Mouse (Mus musculus): ENCODE results near the gene Gm6592. TPM values are rescaled to one million over a fixed set of nuclear protein-coding genes. Genes with fewer than 3 reads are reported as not detected.

The Gm6592 gene
- total and polyA plus RNA-seq, 2 experiments = not detected

DNA sequence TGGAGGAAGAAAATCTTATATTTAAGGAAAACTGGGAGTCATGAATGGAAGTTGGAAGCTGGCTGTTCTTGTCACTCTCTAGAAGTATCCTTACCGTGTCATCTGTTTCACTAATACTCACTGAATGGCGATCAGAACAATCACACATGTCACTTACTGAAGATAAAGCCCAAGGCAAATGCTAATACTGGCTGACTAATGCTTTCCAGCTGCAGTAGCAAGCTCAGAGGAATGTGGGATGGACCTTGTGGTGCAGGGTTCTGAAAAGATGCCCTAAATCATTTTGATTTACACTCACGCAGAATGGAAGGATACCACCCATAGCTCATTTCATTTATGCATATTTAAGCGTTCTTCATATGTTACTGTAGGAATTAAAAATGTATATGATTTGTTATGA, 40.5 kb downstream of the Gm6592 start:
- no peak for TF ChIP-seq CTCF (IDR thresholded peaks at IDR 0.05; ENCODE audit: low read depth, low read length)
- no peak for TF ChIP-seq POLR2A (IDR thresholded peaks at IDR 0.05; ENCODE audit: extremely low read depth, insufficient read depth, low read length)
- Histone ChIP-seq H3K79me2 (ENCODE audit: control insufficient read depth, insufficient read depth, low read length) (no peaks in the 10 kb centered on the region), H3K36me3 (ENCODE audit: control insufficient read depth, insufficient read depth, low read length) (peaks cover 3% of the 10 kb centered on the region; the same call in 1 of the 2 replicates), H3K4me1 (ENCODE audit: control insufficient read depth, insufficient read depth, low read length) (no peaks in the 10 kb centered on the region), H3K27ac (replicated peaks; ENCODE audit: insufficient read depth, low read depth, low read length) (no peak overlapping the region), H3K4me3 (ENCODE audit: insufficient read depth, low read depth, low read length) (no peak overlapping the region), H3K9ac (ENCODE audit: low read depth, low read length) (no peak overlapping the region), H3K27me3 (ENCODE audit: control insufficient read depth, insufficient read depth, low read length) (no peaks in the 10 kb centered on the region)
- DNase-seq (ENCODE audit: extremely low read depth, low read depth, low spot score) = no peak
- 87% methylated on average over 4 of the region's 4 CpGs for WGBS

DNA sequence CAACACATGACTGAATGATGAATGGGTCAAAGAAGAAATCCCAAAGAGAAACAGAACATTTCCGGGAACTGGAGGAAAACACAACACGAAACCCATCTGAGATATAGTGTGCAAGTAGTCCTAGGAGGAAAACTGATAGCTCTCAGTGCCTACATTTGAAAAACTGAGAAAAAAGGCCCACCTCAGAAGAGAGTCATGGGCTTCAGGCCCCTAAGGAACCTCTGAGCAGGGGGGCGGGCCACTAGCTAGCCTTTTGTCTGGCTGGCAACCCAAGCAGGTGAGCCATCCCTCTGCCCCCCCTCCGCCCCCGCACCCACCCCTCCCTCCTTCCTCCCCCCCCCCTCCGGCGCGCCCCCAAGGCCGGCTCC, 48.2 kb downstream of the Gm6592 start:
- Histone ChIP-seq H3K9ac (ENCODE audit: low read depth, low read length) (peak overlapping the region; percentile 54; the same call in 1 of the 2 replicates), H3K27ac (replicated peaks; ENCODE audit: insufficient read depth, low read depth, low read length) (no peak overlapping the region), H3K4me1 (ENCODE audit: control insufficient read depth, insufficient read depth, low read length) (no peaks in the 10 kb centered on the region), H3K4me3 (ENCODE audit: insufficient read depth, low read depth, low read length) (peak overlapping the region; percentile 53; the same call in 1 of the 2 replicates), H3K27me3 (ENCODE audit: control insufficient read depth, insufficient read depth, low read length) (no peaks in the 10 kb centered on the region), H3K36me3 (ENCODE audit: control insufficient read depth, insufficient read depth, low read length) (peaks cover 3% of the 10 kb centered on the region; the same call in 1 of the 2 replicates), H3K79me2 (ENCODE audit: control insufficient read depth, insufficient read depth, low read length) (no peaks in the 10 kb centered on the region)
- WGBS = 16% methylated on average over 3 of the region's 9 CpGs
- peak; percentile 9 for DNase-seq (ENCODE audit: extremely low read depth, low read depth, low spot score)
- TF ChIP-seq POLR2A (IDR thresholded peaks at IDR 0.05; ENCODE audit: extremely low read depth, insufficient read depth, low read length) (no peak), CTCF (IDR thresholded peaks at IDR 0.05; ENCODE audit: low read depth, low read length) (no peak)

GRCm38 (mm10) chrX:8892343-8893155, 48.8 kb downstream of the Gm6592 start, which contains the start of gene B630019K06Rik:
Gene B630019K06Rik (plus strand): TSS chrX:8892382.
- Histone ChIP-seq H3K36me3 (ENCODE audit: control insufficient read depth, insufficient read depth, low read length) (peaks cover 3% of the 10 kb centered on the region; the same call in 1 of the 2 replicates), H3K4me1 (ENCODE audit: control insufficient read depth, insufficient read depth, low read length) (no peaks in the 10 kb centered on the region), H3K27me3 (ENCODE audit: control insufficient read depth, insufficient read depth, low read length) (no peaks in the 10 kb centered on the region), H3K4me3 (ENCODE audit: insufficient read depth, low read depth, low read length) (peak within 1 kb of the TSS; percentile 53), H3K27ac (replicated peaks; ENCODE audit: insufficient read depth, low read depth, low read length) (peak within 1 kb of the TSS; percentile 5; the same call in 1 of the 2 replicates), H3K79me2 (ENCODE audit: control insufficient read depth, insufficient read depth, low read length) (no peaks in the 10 kb centered on the region), H3K9ac (ENCODE audit: low read depth, low read length) (peak within 1 kb of the TSS; percentile 87)
- 2% methylated on average over 62 of the region's 95 CpGs for WGBS
- peak; percentile 36 for DNase-seq (ENCODE audit: extremely low read depth, low read depth, low spot score)
- TF ChIP-seq POLR2A (IDR thresholded peaks at IDR 0.05; ENCODE audit: extremely low read depth, insufficient read depth, low read length) = 0 out of 2 replicates have a peak, but pooled peaks have one; percentile 47
- TF ChIP-seq CTCF (IDR thresholded peaks at IDR 0.05; ENCODE audit: low read depth, low read length) = no peak

DNA sequence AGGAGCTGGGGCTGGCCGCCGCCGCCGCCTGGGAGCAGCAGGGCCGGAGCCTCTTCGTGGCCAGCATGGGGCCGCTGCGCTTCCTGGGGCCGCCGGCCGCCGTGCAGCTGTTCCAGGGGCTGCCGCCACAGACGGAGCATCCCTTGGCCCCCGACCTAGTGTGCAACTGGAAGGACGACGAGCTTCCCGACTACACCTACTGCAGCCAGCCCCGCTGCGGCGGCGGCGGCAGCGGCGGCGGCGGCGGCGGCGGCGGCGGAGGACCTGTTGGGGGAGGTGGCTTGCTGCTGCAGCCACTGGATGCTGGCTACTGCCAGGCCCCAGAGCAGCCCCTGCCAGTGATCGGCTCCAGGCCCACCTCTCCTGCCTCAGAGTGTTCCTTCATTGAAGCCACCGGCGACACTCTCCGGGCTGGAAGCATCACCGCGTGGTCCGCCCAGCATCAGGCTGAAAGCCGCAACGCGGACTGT, 49.4 kb downstream of the Gm6592 start:
- Histone ChIP-seq H3K27me3 (ENCODE audit: control insufficient read depth, insufficient read depth, low read length) (no peaks in the 10 kb centered on the region), H3K9ac (ENCODE audit: low read depth, low read length) (peak overlapping the region; percentile 87), H3K4me1 (ENCODE audit: control insufficient read depth, insufficient read depth, low read length) (no peaks in the 10 kb centered on the region), H3K4me3 (ENCODE audit: insufficient read depth, low read depth, low read length) (peak overlapping the region; percentile 53), H3K79me2 (ENCODE audit: control insufficient read depth, insufficient read depth, low read length) (no peaks in the 10 kb centered on the region), H3K27ac (replicated peaks; ENCODE audit: insufficient read depth, low read depth, low read length) (no peak overlapping the region), H3K36me3 (ENCODE audit: control insufficient read depth, insufficient read depth, low read length) (peaks cover under 1% of the 10 kb centered on the region; the same call in 1 of the 2 replicates)
- TF ChIP-seq POLR2A (IDR thresholded peaks at IDR 0.05; ENCODE audit: extremely low read depth, insufficient read depth, low read length) (no peak), CTCF (IDR thresholded peaks at IDR 0.05; ENCODE audit: low read depth, low read length) (no peak)
- DNase-seq (ENCODE audit: extremely low read depth, low read depth, low spot score) = no peak
- WGBS = 2% methylated on average over 12 of the region's 42 CpGs

Other genes with a start within 250 kb of the Gm6592 start
- not detected in 2 replicates for gene Ssxb8, start 153.2 kb upstream of the Gm6592 start, total RNA-seq (2014; rRNA removed)
- not detected in 2 replicates for gene Ssxb8, start 153.2 kb upstream of the Gm6592 start, polyA plus RNA-seq (2012; rRNA removed)
- not detected in 2 replicates for gene Ssx9, start 95.6 kb upstream of the Gm6592 start, total RNA-seq (2014; rRNA removed)
- gene Ssx9, start 95.6 kb upstream of the Gm6592 start, polyA plus RNA-seq (2012; rRNA removed) = not detected in 2 replicates
- not detected in 2 replicates for gene Ssxb5, start 40.3 kb upstream of the Gm6592 start, total RNA-seq (2014; rRNA removed)
- not detected in 2 replicates for gene Ssxb5, start 40.3 kb upstream of the Gm6592 start, polyA plus RNA-seq (2012; rRNA removed)
- not detected in 2 replicates for gene Gm5751, start 30.3 kb downstream of the Gm6592 start, total RNA-seq (2014; rRNA removed)
- not detected in 2 replicates for gene Gm5751, start 30.3 kb downstream of the Gm6592 start, polyA plus RNA-seq (2012; rRNA removed)
- gene B630019K06Rik, start 48.4 kb downstream of the Gm6592 start, total RNA-seq (2014; rRNA removed) = 0.18 and 0.47 TPM in 2 replicates
- gene B630019K06Rik, start 48.4 kb downstream of the Gm6592 start, polyA plus RNA-seq (2012; rRNA removed) = 0.21 and 0.60 TPM in 2 replicates
- gene Fthl17b, start 119.0 kb downstream of the Gm6592 start, total RNA-seq (2014; rRNA removed) = not detected in 2 replicates
- gene Fthl17b, start 119.0 kb downstream of the Gm6592 start, polyA plus RNA-seq (2012; rRNA removed) = not detected in 2 replicates
- not detected in 2 replicates for gene Fthl17c, start 132.6 kb downstream of the Gm6592 start, total RNA-seq (2014; rRNA removed)
- gene Fthl17c, start 132.6 kb downstream of the Gm6592 start, polyA plus RNA-seq (2012; rRNA removed) = not detected in 2 replicates
- not detected in 2 replicates for gene Fthl17d, start 142.8 kb downstream of the Gm6592 start, total RNA-seq (2014; rRNA removed)
- gene Fthl17d, start 142.8 kb downstream of the Gm6592 start, polyA plus RNA-seq (2012; rRNA removed) = not detected in 2 replicates
- not detected in 2 replicates for gene Fthl17e, start 189.5 kb downstream of the Gm6592 start, total RNA-seq (2014; rRNA removed)
- not detected in 2 replicates for gene Fthl17e, start 189.5 kb downstream of the Gm6592 start, polyA plus RNA-seq (2012; rRNA removed)
- gene Fthl17f, start 219.0 kb downstream of the Gm6592 start, total RNA-seq (2014; rRNA removed) = not detected in 2 replicates
- not detected in 2 replicates for gene Fthl17f, start 219.0 kb downstream of the Gm6592 start, polyA plus RNA-seq (2012; rRNA removed)

Measured in liver, adult 2 months (tissue).